Mouse (Mus musculus): Measurements from ENCODE around the gene Dpep2nb. TPM values are rescaled to one million over a fixed set of nuclear protein-coding genes. Genes with fewer than 3 reads are reported as not detected.
A peak's percentile ranks its signal among the peaks of the same experiment; 100 is the strongest.

The Dpep2nb gene
- polyA plus RNA-seq, 2 experiments: 0.05 to 0.17 TPM

DNA sequence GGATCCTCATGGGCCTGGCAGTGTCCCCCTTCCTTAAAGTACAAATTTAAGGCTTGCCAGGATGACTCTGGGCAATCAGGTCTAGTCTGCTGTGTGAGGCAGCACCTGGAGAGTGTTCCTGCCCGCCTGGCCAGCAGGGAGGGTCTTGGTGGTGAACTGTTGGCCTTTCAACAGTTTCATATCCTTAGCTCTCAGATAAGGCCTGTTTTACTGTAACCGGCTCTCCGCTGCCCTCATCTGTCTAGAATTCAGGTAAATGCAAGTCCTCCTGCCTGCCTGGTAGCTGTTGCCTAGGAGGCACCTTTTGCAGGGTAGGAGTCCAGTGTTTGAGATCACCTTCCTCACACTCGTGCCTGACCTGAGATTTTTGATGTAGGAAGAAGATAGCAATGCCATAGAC is 34.4 kb upstream of the Dpep2nb start:
- Histone ChIP-seq H3K9me3 (ENCODE audit: control insufficient read depth, low read length) (no peaks in the 10 kb centered on the region), H3K4me1 (ENCODE audit: control insufficient read depth, insufficient read depth, low read length) (no peaks in the 10 kb centered on the region), H3K4me2 (replicated peaks; ENCODE audit: low read depth, low read length, severe bottlenecking) (no peak overlapping the region), H3K27me3 (ENCODE audit: control insufficient read depth, insufficient read depth, low read length) (no peaks in the 10 kb centered on the region), H3K4me3 (replicated peaks; ENCODE audit: low read length) (no peak overlapping the region), H3K27ac (replicated peaks; ENCODE audit: low read depth, low read length) (no peak overlapping the region), H3K9ac (ENCODE audit: low read depth, low read length, severe bottlenecking) (no peak overlapping the region), H3K36me3 (ENCODE audit: control insufficient read depth, insufficient read depth, low read length) (peaks cover 19% of the 10 kb centered on the region)
- no peak for TF ChIP-seq POLR2A (IDR thresholded peaks at IDR 0.05; ENCODE audit: borderline replicate concordance, extremely low read depth, insufficient read depth, insufficient read length)
- DNase-seq (ENCODE audit: low spot score) (no peak), ATAC-seq (ENCODE audit: low FRiP score, low read depth) (no peak)
- 62% methylated on average over 4 of the region's 4 CpGs for WGBS

DNA sequence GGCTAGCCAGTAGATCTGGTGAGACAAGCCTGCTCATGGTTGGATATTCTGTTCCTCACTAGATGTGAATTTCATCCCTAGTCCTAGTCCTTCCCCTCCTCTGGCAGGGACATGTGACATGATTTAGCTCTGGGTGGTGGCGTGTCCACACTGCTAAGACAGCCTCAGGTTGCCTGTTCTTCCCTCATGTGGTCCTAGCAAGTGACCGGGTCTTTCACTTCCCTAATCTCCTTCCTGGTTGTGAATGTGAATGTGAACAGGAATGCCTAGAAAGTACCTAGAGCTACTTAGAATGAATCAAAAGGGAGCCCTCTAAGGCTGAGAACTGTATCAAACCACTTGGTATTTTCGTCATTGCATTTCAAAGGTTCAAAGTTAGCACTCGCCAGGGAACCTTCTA is 33.8 kb upstream of the Dpep2nb start:
- no peak overlapping the region for H3K9ac ChIP-seq (ENCODE audit: low read depth, low read length, severe bottlenecking)
- no peak overlapping the region for H3K27ac ChIP-seq (replicated peaks; ENCODE audit: low read depth, low read length)
- 78% methylated on average over 4 of the region's 4 CpGs for WGBS
- H3K36me3 ChIP-seq (ENCODE audit: control insufficient read depth, insufficient read depth, low read length): peaks cover 19% of the 10 kb centered on the region
- no peaks in the 10 kb centered on the region for H3K27me3 ChIP-seq (ENCODE audit: control insufficient read depth, insufficient read depth, low read length)
- no peak for DNase-seq (ENCODE audit: low spot score)
- no peak for ATAC-seq (ENCODE audit: low FRiP score, low read depth)
- no peaks in the 10 kb centered on the region for H3K4me1 ChIP-seq (ENCODE audit: control insufficient read depth, insufficient read depth, low read length)
- H3K9me3 ChIP-seq (ENCODE audit: control insufficient read depth, low read length): no peaks in the 10 kb centered on the region
- TF ChIP-seq POLR2A (IDR thresholded peaks at IDR 0.05; ENCODE audit: borderline replicate concordance, extremely low read depth, insufficient read depth, insufficient read length): no peak
- no peak overlapping the region for H3K4me3 ChIP-seq (replicated peaks; ENCODE audit: low read length)
- no peak overlapping the region for H3K4me2 ChIP-seq (replicated peaks; ENCODE audit: low read depth, low read length, severe bottlenecking)

DNA sequence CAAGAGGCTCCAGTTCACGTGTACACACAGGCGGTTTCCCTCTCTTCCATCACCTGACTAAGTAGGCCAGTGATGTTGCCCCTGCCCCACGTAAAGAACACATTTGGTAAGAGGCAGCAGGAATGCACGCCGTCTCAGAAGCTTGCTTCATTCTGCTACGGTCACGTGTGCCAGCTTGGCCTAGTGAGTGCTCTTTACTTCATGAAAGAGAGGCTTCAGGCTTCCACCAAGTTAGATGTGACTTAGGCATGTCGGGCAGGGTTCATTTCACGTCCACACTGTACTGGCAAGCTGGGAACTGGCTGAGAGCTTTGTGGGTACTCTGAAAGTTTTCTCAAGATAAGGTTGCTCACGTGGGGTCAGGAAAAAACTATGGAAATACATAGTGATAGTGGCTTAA is 32.9 kb upstream of the Dpep2nb start:
- no peak for DNase-seq (ENCODE audit: low spot score)
- Histone ChIP-seq H3K36me3 (ENCODE audit: control insufficient read depth, insufficient read depth, low read length) (peaks cover 22% of the 10 kb centered on the region), H3K27ac (replicated peaks; ENCODE audit: low read depth, low read length) (no peak overlapping the region), H3K27me3 (ENCODE audit: control insufficient read depth, insufficient read depth, low read length) (no peaks in the 10 kb centered on the region), H3K9ac (ENCODE audit: low read depth, low read length, severe bottlenecking) (no peak overlapping the region), H3K9me3 (ENCODE audit: control insufficient read depth, low read length) (no peaks in the 10 kb centered on the region), H3K4me2 (replicated peaks; ENCODE audit: low read depth, low read length, severe bottlenecking) (no peak overlapping the region), H3K4me1 (ENCODE audit: control insufficient read depth, insufficient read depth, low read length) (no peaks in the 10 kb centered on the region), H3K4me3 (replicated peaks; ENCODE audit: low read length) (no peak overlapping the region)
- TF ChIP-seq POLR2A (IDR thresholded peaks at IDR 0.05; ENCODE audit: borderline replicate concordance, extremely low read depth, insufficient read depth, insufficient read length): no peak
- ATAC-seq (ENCODE audit: low FRiP score, low read depth): no peak
- 92% methylated on average over 10 of the region's 10 CpGs for WGBS

DNA sequence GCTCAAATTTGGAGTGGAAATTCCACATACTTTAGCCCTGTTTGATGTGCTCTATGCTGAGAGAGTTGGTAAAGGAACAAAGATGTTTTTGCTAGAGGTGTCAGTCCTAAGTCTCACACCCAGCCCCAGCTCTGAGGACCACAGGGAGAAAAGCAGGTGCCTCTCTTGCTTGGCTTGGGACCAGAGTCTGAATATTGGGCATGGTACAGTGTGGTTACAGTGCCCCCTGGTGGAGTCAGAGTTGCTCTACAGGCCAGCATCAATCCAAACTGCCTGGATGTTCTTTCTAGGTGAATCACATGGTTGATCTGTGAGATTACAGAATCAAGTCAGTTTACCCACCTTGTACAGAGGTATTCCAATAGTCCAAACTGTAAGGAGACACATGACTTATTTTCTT is 16.7 kb upstream of the Dpep2nb start:
- Histone ChIP-seq H3K4me1 (ENCODE audit: control insufficient read depth, insufficient read depth, low read length) (no peaks in the 10 kb centered on the region), H3K4me3 (replicated peaks; ENCODE audit: low read length) (no peak overlapping the region), H3K36me3 (ENCODE audit: control insufficient read depth, insufficient read depth, low read length) (peaks cover 20% of the 10 kb centered on the region), H3K27me3 (ENCODE audit: control insufficient read depth, insufficient read depth, low read length) (no peaks in the 10 kb centered on the region), H3K9ac (ENCODE audit: low read depth, low read length, severe bottlenecking) (no peak overlapping the region), H3K4me2 (replicated peaks; ENCODE audit: low read depth, low read length, severe bottlenecking) (no peak overlapping the region), H3K9me3 (ENCODE audit: control insufficient read depth, low read length) (no peaks in the 10 kb centered on the region), H3K27ac (replicated peaks; ENCODE audit: low read depth, low read length) (no peak overlapping the region)
- DNase-seq (ENCODE audit: low spot score) (peak; percentile 62), ATAC-seq (ENCODE audit: low FRiP score, low read depth) (no peak; the same call in 1 of the 2 replicates)
- TF ChIP-seq POLR2A (IDR thresholded peaks at IDR 0.05; ENCODE audit: borderline replicate concordance, extremely low read depth, insufficient read depth, insufficient read length): no peak

DNA sequence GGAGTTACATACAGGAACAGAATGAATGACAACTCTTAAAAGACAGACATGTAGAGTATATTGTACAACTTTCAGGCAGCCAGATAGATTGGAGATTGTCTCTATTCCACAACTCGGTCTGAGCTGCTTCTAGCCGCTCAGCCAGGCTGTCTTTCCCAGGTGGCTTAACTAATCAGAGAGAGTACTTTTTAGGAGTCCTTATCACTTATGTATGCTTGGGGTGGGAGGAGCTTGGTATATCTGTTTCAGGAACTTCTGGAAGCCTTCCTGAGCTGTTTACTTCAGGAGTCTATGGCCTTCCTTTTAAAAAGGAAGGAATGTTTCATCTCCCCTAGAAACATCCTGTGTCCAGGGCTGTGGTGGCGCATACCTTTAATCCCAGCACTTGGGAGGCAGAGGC is 12.3 kb upstream of the Dpep2nb start:
- no peak for ATAC-seq (ENCODE audit: low FRiP score, low read depth)
- WGBS: 86% methylated on average over 3 of the region's 3 CpGs
- no peak for TF ChIP-seq POLR2A (IDR thresholded peaks at IDR 0.05; ENCODE audit: borderline replicate concordance, extremely low read depth, insufficient read depth, insufficient read length)

DNA sequence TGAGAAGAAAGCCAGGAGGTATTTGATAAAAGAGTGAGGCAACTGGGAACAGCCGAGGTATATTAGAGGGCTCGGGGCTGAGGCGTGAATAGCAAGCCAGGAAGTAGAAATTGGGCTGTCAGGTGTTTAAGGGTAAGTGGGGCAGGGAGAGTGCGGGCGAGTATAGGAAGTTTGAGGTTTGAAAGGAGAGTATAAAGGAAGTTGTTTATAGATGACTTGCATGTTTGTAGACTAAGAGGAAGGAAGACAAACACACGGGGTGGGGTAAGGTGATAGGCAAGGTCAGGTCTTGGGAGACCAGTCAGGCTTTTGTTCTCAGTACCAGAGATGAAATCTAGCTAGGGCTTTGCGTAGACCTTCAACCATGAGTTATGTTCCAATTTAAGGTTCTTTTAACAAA is 11.4 kb upstream of the Dpep2nb start:
- 91% methylated on average over 7 of the region's 7 CpGs for WGBS
- H3K9me3 ChIP-seq (ENCODE audit: control insufficient read depth, low read length): no peaks in the 10 kb centered on the region
- H3K9ac ChIP-seq (ENCODE audit: low read depth, low read length, severe bottlenecking): no peak overlapping the region
- H3K27me3 ChIP-seq (ENCODE audit: control insufficient read depth, insufficient read depth, low read length): no peaks in the 10 kb centered on the region
- no peak for ATAC-seq (ENCODE audit: low FRiP score, low read depth)
- no peak for DNase-seq (ENCODE audit: low spot score)
- no peak for TF ChIP-seq POLR2A (IDR thresholded peaks at IDR 0.05; ENCODE audit: borderline replicate concordance, extremely low read depth, insufficient read depth, insufficient read length)
- peaks cover 23% of the 10 kb centered on the region for H3K36me3 ChIP-seq (ENCODE audit: control insufficient read depth, insufficient read depth, low read length)
- no peak overlapping the region for H3K4me2 ChIP-seq (replicated peaks; ENCODE audit: low read depth, low read length, severe bottlenecking)
- no peaks in the 10 kb centered on the region for H3K4me1 ChIP-seq (ENCODE audit: control insufficient read depth, insufficient read depth, low read length)
- H3K27ac ChIP-seq (replicated peaks; ENCODE audit: low read depth, low read length): no peak overlapping the region
- H3K4me3 ChIP-seq (replicated peaks; ENCODE audit: low read length): no peak overlapping the region

More for the DNA sequence above, 12.3 kb upstream of the Dpep2nb start:
- H3K36me3 ChIP-seq (ENCODE audit: control insufficient read depth, insufficient read depth, low read length): peaks cover 23% of the 10 kb centered on the region
- no peak overlapping the region for H3K27ac ChIP-seq (replicated peaks; ENCODE audit: low read depth, low read length)
- H3K9ac ChIP-seq (ENCODE audit: low read depth, low read length, severe bottlenecking): no peak overlapping the region
- H3K9me3 ChIP-seq (ENCODE audit: control insufficient read depth, low read length): no peaks in the 10 kb centered on the region
- DNase-seq (ENCODE audit: low spot score): no peak
- H3K4me3 ChIP-seq (replicated peaks; ENCODE audit: low read length): no peak overlapping the region
- H3K27me3 ChIP-seq (ENCODE audit: control insufficient read depth, insufficient read depth, low read length): no peaks in the 10 kb centered on the region
- no peak overlapping the region for H3K4me2 ChIP-seq (replicated peaks; ENCODE audit: low read depth, low read length, severe bottlenecking)
- H3K4me1 ChIP-seq (ENCODE audit: control insufficient read depth, insufficient read depth, low read length): no peaks in the 10 kb centered on the region
